In genomic region chr5:104859962-104860525, GRCm38 (mm10) we compare ENCODE assay signal across 8 mouse cellular contexts. TPM values are rescaled to one million over a fixed set of nuclear protein-coding genes. Genes with fewer than 3 reads are reported as not detected.
DNase-seq lines count a peak whose midpoint lies in the region; ATAC-seq and TF ChIP-seq lines count a peak whose summit lies in the region.
"Not testable (repeated sequence)": the region's sequence is repeated elsewhere in the genome, so short reads cannot be mapped to it uniquely, and the experiment has no call there.

Gene Zfp951, minus strand, starts transcription at chr5:104860070.

- ATAC-seq in embryonic facial prominence, embryonic 13.5 days (ENCODE audit: insufficient number of reproducible peaks, insufficient read depth, low FRiP score, low TSS enrichment, low read depth) = peak; percentile 78
- ATAC-seq in megakaryocyte-erythroid progenitor cell, adult 5-6 weeks (replicated peaks; ENCODE audit: low FRiP score, low TSS enrichment, poor library complexity, severe bottlenecking) = peak; percentile 100

- not testable (repeated sequence) for H3K9ac ChIP-seq in embryonic facial prominence, embryonic 13.5 days
- H3K9ac ChIP-seq in heart, adult 2 months (ENCODE audit: low read depth, low read length) = peak within 1 kb of the TSS; percentile 66; the same call in 1 of the 2 replicates

- peak within 1 kb of the TSS; percentile 30 for H3K4me3 ChIP-seq in embryonic facial prominence, embryonic 13.5 days
- peak within 1 kb of the TSS; percentile 58 for H3K4me3 ChIP-seq in heart, adult 2 months

- H3K9me3 ChIP-seq in embryonic facial prominence, embryonic 13.5 days = peaks cover 12% of the 10 kb centered on the region

- not testable (repeated sequence) for TF ChIP-seq EP300 in heart, adult 2 months (IDR thresholded peaks at IDR 0.05; ENCODE audit: insufficient read depth, low read depth, low read length)

- not testable (repeated sequence) for H3K27me3 ChIP-seq in embryonic facial prominence, embryonic 13.5 days; heart, adult 2 months (ENCODE audit: control insufficient read depth, insufficient read depth, low read length)

- TF ChIP-seq POLR2A in heart, adult 2 months (IDR thresholded peaks at IDR 0.05; ENCODE audit: insufficient read depth, low read depth, low read length) = not testable (repeated sequence)

- WGBS in embryonic facial prominence, embryonic 13.5 days = 45% methylated on average over 11 of the region's 12 CpGs
- WGBS in heart, adult 2 months = 31% methylated on average over 12 of the region's 12 CpGs

- TF ChIP-seq CTCF in heart, adult 2 months (IDR thresholded peaks at IDR 0.05) = not testable (repeated sequence)

- DNase-seq in adrenal gland, postnatal 10 days = peak; percentile 60
- peak; percentile 76 to 81 for DNase-seq in heart, adult 2 months
- peak; percentile 66 for DNase-seq in kidney, adult 18-20 months
- peak; percentile 63 to 74 for DNase-seq in left cerebral cortex, postnatal 36 days (ENCODE audit: low spot score in 2 of 2)
- DNase-seq in right cerebral cortex, postnatal 14 days = peak; percentile 10
- peak; percentile 62 to 65 for DNase-seq in urinary bladder, postnatal 4 days (ENCODE audit: low spot score in 2 of 2)

- not testable (repeated sequence) for H3K36me3 ChIP-seq in embryonic facial prominence, embryonic 13.5 days; heart, adult 2 months (ENCODE audit: control insufficient read depth, insufficient read depth, low read length)

- H3K79me2 ChIP-seq in heart, adult 2 months (replicated peaks; ENCODE audit: control insufficient read depth, insufficient read depth, low read length) = not testable (repeated sequence)

- H3K4me2 ChIP-seq in embryonic facial prominence, embryonic 13.5 days = not testable (repeated sequence)

- not testable (repeated sequence) for H3K4me1 ChIP-seq in embryonic facial prominence, embryonic 13.5 days; heart, adult 2 months (ENCODE audit: control insufficient read depth, insufficient read depth, low read length)

- intact Hi-C loops in heart, adult 2 months (cut with DNase I); left cerebral cortex, postnatal 36 days (cut with DNase I): not testable (repeated sequence)

- H3K27ac ChIP-seq in embryonic facial prominence, embryonic 13.5 days = not testable (repeated sequence)
- peak within 1 kb of the TSS; percentile 76 for H3K27ac ChIP-seq in heart, adult 2 months

RNA-seq across cellular contexts. Expression of gene Zfp951, which starts in this region (rescaled TPM):
- 1 to 10 TPM; 3.2 to 4.4 TPM for total RNA-seq in adrenal gland, postnatal 10 days (2021)
- 2.8 and 3.2 TPM in 2 replicates for polyA plus RNA-seq in embryonic facial prominence, embryonic 13.5 days (2015; fragmentation: Nextera tagmentation; extraction: Ambion mirVana)
- total RNA-seq in heart, adult 2 months (2021) = 1 to 10 TPM; 1.5 to 1.6 TPM
- 0.27 and 0.44 TPM in 2 replicates for polyA plus RNA-seq in heart, adult 2 months (2012; rRNA removed)
- total RNA-seq in left cerebral cortex, postnatal 36 days (2021) = 1 to 10 TPM; 3.5 to 4.8 TPM
- 6.9 TPM in 2 replicates for total RNA-seq in megakaryocyte-erythroid progenitor cell, adult 5-6 weeks (2014; fragmentation: Nextera tagmentation)
- 2.4 and 7.7 TPM in 2 replicates for total RNA-seq in megakaryocyte-erythroid progenitor cell, adult 5-6 weeks (2017)

Comparison
In these comparisons a context has a peak if more than half of its experiments do, and no peak if none do; other contexts are left out.
1. DNase-seq: peak in every context shown above with its lines; median percentile 78 in heart, adult 2 months; 68 in left cerebral cortex, postnatal 36 days; 66 in kidney, adult 18-20 months; 64 in urinary bladder, postnatal 4 days; 60 in adrenal gland, postnatal 10 days; 10 in right cerebral cortex, postnatal 14 days.